Mouse (Mus musculus) cortical plate, adult 2 months (tissue): Measurements from ENCODE around the gene Ell. TPM values are rescaled to one million over a fixed set of nuclear protein-coding genes. Genes with fewer than 3 reads are reported as not detected.

Source experiments
- H3K27ac ChIP-seq: fragments of 200-500 bp; 2 replicates; pipeline ENCODE4 v1.5.1; 2012; ENCODE audit warnings: low read length, control low read depth, inconsistent platforms; ENCODE audit not compliant: insufficient read depth
- H3K4me1 ChIP-seq: fragments of 200-500 bp; 2 replicates; pipeline ENCODE4 v1.6.1; 2011; ENCODE audit warnings: low read length; ENCODE audit not compliant: control insufficient read depth, insufficient read depth
- H3K4me3 ChIP-seq: fragments of 200-500 bp; 2 replicates; pipeline ENCODE4 v1.5.1; 2011; ENCODE audit warnings: mild to moderate bottlenecking, low read length, control low read depth; ENCODE audit not compliant: insufficient read depth
- CTCF ChIP-seq: fragments of 200-500 bp; IDR thresholded peaks from 2 replicates; pipeline ENCODE4 v1.5.1; 2011; ENCODE audit warnings: mild to moderate bottlenecking, control low read depth, low read length; ENCODE audit not compliant: insufficient read depth; ENCODE audit errors: extremely low read depth
- POLR2A ChIP-seq: fragments of 200-500 bp; IDR thresholded peaks from 2 replicates; pipeline ENCODE4 v1.6.1; 2011; ENCODE audit warnings: mild to moderate bottlenecking, low read length, control low read depth; ENCODE audit not compliant: insufficient read depth; ENCODE audit errors: extremely low read depth
- polyA plus RNA-seq: library from polyadenylated mRNA; depleted of rRNA; stranded (reverse); fragments of >200 nt; gene quantifications from 2 replicates; pipeline ENCODE4 v1.2.3, GENCODE M21; 2012; rRNA removed

Ell gene
- polyA plus RNA-seq, 1 experiment = 23.9 TPM

- H3K4me1 ChIP-seq = no peaks in the 10 kb centered on the region
- no peak overlapping the region for H3K27ac ChIP-seq
These were observed 91.5 kb downstream of the Ell start for GRCm38 (mm10) chr8:70630532-70631381.

GRCm38 (mm10) chr8:70631436-70631835 is 92.2 kb downstream of the Ell start:
- Histone ChIP-seq H3K4me1 (no peaks in the 10 kb centered on the region), H3K4me3 (no peak overlapping the region), H3K27ac (no peak overlapping the region)
- no peak for TF ChIP-seq CTCF
- TF ChIP-seq POLR2A = no peak

More at GRCm38 (mm10) chr8:70630532-70631381, 91.5 kb downstream of the Ell start:
- TF ChIP-seq CTCF = no peak
- no peak for TF ChIP-seq POLR2A
- no peak overlapping the region; the same call in 1 of the 2 replicates for H3K4me3 ChIP-seq

GRCm38 (mm10) chr8:70632346-70632892 is 93.2 kb downstream of the Ell start, which contains the start of gene Gdf15:
Gene Gdf15 (minus strand): TSS chr8:70632456.
- Histone ChIP-seq H3K4me3 (no peak within 1 kb of the TSS), H3K27ac (no peak within 1 kb of the TSS)
- TF ChIP-seq CTCF (no peak), POLR2A (no peak)

GRCm38 (mm10) chr8:70634066-70634465 is 94.8 kb downstream of the Ell start:
- H3K4me1 ChIP-seq = no peaks in the 10 kb centered on the region
- TF ChIP-seq CTCF (no peak), POLR2A (no peak)
- no peak overlapping the region for H3K27ac ChIP-seq
- no peak overlapping the region for H3K4me3 ChIP-seq

More at GRCm38 (mm10) chr8:70632346-70632892, 93.2 kb downstream of the Ell start, which contains the start of gene Gdf15:
- H3K4me1 ChIP-seq = no peaks in the 10 kb centered on the region

GRCm38 (mm10) chr8:70635527-70635926 is 96.3 kb downstream of the Ell start:
- Histone ChIP-seq H3K27ac (no peak overlapping the region), H3K4me3 (no peak overlapping the region)
- TF ChIP-seq CTCF (no peak), POLR2A (no peak)

GRCm38 (mm10) chr8:70636838-70637237 is 97.6 kb downstream of the Ell start:
- Histone ChIP-seq H3K27ac (no peak overlapping the region), H3K4me3 (no peak overlapping the region), H3K4me1 (no peaks in the 10 kb centered on the region)
- no peak for TF ChIP-seq POLR2A
- no peak for TF ChIP-seq CTCF

More at GRCm38 (mm10) chr8:70635527-70635926, 96.3 kb downstream of the Ell start:
- H3K4me1 ChIP-seq = no peaks in the 10 kb centered on the region

GRCm38 (mm10) chr8:70638752-70639151 is 99.5 kb downstream of the Ell start:
- Histone ChIP-seq H3K4me1 (no peaks in the 10 kb centered on the region), H3K4me3 (no peak overlapping the region), H3K27ac (no peak overlapping the region)
- TF ChIP-seq POLR2A = no peak
- TF ChIP-seq CTCF = no peak

Other genes with a start within 250 kb of the Ell start
- gene Ddx49, start 237.0 kb upstream of the Ell start, polyA plus RNA-seq = 48.4 and 52.2 TPM in 2 replicates
- 232 and 238 TPM in 2 replicates for gene Cope, start 236.9 kb upstream of the Ell start, polyA plus RNA-seq
- gene Cers1, start 223.7 kb upstream of the Ell start, polyA plus RNA-seq = 79.8 and 84.8 TPM in 2 replicates
- gene Gdf1, start 209.6 kb upstream of the Ell start, polyA plus RNA-seq = 41.4 and 42.7 TPM in 2 replicates
- 23.8 TPM in 2 replicates for gene Upf1, start 186.2 kb upstream of the Ell start, polyA plus RNA-seq
- 0.19 and 0.36 TPM in 2 replicates for gene Comp, start 165.9 kb upstream of the Ell start, polyA plus RNA-seq
- gene Crtc1, start 99.9 kb upstream of the Ell start, polyA plus RNA-seq = 113 and 115 TPM in 2 replicates
- gene Klhl26, start 62.5 kb upstream of the Ell start, polyA plus RNA-seq = 66.9 and 70.9 TPM in 2 replicates
- gene Tmem59l, start 52.1 kb upstream of the Ell start, polyA plus RNA-seq = 368 and 400 TPM in 2 replicates
- gene Crlf1, start 46.3 kb upstream of the Ell start, polyA plus RNA-seq = 2.1 and 8.6 TPM in 2 replicates
- 201 and 206 TPM in 2 replicates for gene Rex1bd, start 32.7 kb upstream of the Ell start, polyA plus RNA-seq
- 851 and 918 TPM in 2 replicates for gene Uba52, start 28.7 kb upstream of the Ell start, polyA plus RNA-seq
- 592 and 612 TPM in 2 replicates for gene Fkbp8, start 11.7 kb upstream of the Ell start, polyA plus RNA-seq
- gene Kxd1, start 11.5 kb upstream of the Ell start, polyA plus RNA-seq = 61.0 and 64.4 TPM in 2 replicates
- gene Isyna1, start 54.9 kb downstream of the Ell start, polyA plus RNA-seq = 71.1 and 77.2 TPM in 2 replicates
- gene Ssbp4, start 69.4 kb downstream of the Ell start, polyA plus RNA-seq = 241 and 249 TPM in 2 replicates
- 1.0 and 1.4 TPM in 2 replicates for gene Lrrc25, start 76.7 kb downstream of the Ell start, polyA plus RNA-seq
- gene Gdf15, start 93.0 kb downstream of the Ell start, polyA plus RNA-seq = 0.09 and 0.19 TPM in 2 replicates
- gene Pgpep1, start 120.9 kb downstream of the Ell start, polyA plus RNA-seq = 18.1 and 19.7 TPM in 2 replicates
- gene Lsm4, start 133.8 kb downstream of the Ell start, polyA plus RNA-seq = 100 and 105 TPM in 2 replicates
- 223 and 226 TPM in 2 replicates for gene Jund, start 159.5 kb downstream of the Ell start, polyA plus RNA-seq
- gene Iqcn, start 164.0 kb downstream of the Ell start, polyA plus RNA-seq = 0.08 and 0.13 TPM in 2 replicates
- gene Gm3336, start 179.1 kb downstream of the Ell start, polyA plus RNA-seq = 0.09 TPM in 1 of 2 replicates, not detected in the other
- 4.8 and 5.9 TPM in 2 replicates for gene Pde4c, start 184.3 kb downstream of the Ell start, polyA plus RNA-seq
- gene Rab3a, start 215.2 kb downstream of the Ell start, polyA plus RNA-seq = 1,139 and 1,160 TPM in 2 replicates
- gene Mpv17l2, start 221.5 kb downstream of the Ell start, polyA plus RNA-seq = 51.6 and 59.2 TPM in 2 replicates
- gene Pik3r2, start 237.3 kb downstream of the Ell start, polyA plus RNA-seq = 177 and 193 TPM in 2 replicates